Mouse (Mus musculus) megakaryocyte, embryonic 14.5 days (primary cell): Measurements from ENCODE around the gene Upk3b.

Experiments
- FLI1 ChIP-seq: IDR thresholded peaks from 2 replicates; pipeline ENCODE4 v1.6.1; 2012; ENCODE audit warnings: low read length, inconsistent platforms, mixed read lengths
- GATA1 ChIP-seq: IDR thresholded peaks from 3 replicates; pipeline ENCODE4 v1.6.1; 2012; ENCODE audit warnings: mixed read lengths, low read length, inconsistent platforms, borderline replicate concordance

DNA sequence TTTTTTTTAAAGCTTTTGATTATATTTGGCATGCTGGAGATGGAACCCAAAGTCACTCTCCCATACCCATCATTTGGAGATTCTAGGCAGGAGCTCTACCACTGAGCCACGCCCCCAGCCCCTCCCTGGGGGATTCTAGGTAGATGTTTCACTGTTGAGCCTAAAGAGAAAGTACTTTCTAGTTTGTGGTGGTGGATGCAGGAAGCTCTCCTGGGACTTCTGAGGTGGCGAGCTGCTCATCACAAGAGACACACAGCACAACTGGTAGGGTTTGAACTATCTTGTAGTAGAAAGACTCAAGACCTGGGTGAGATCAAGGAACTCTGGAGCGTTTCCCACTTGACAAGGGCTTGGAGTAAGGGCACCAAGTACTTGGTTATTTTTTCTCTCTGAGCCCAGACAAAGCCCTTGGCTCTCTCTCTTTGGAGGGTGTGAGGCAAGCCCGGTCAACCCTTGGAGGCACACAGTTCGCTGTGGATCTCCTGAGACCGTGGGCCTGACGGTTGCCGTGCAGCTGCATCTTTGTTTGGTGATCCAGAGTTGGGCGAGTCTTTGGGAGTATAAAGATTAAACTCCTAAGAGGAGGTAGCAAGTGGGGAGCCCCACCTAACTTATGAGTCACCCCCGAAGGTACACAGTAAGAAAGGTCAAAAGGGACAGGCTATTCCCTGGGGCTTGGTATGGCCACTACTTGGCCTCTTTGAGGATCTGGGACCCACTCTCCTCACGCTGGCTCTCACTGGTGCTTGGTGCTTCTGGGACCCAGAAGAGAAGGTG is 16.2 kb downstream of the Upk3b start, which contains the start of gene Upk3bl:
- TF ChIP-seq GATA1 (no peak), FLI1 (no peak)
